Mouse (Mus musculus): ENCODE measurements around the gene Ncor2. TPM values are rescaled to one million over a fixed set of nuclear protein-coding genes. Genes with fewer than 3 reads are reported as not detected.
A peak's percentile ranks its signal among the peaks of the same experiment; 100 is the strongest.

The Ncor2 gene
- total RNA-seq, 2 experiments from 2014 or later, result 183 to 200 TPM

DNA sequence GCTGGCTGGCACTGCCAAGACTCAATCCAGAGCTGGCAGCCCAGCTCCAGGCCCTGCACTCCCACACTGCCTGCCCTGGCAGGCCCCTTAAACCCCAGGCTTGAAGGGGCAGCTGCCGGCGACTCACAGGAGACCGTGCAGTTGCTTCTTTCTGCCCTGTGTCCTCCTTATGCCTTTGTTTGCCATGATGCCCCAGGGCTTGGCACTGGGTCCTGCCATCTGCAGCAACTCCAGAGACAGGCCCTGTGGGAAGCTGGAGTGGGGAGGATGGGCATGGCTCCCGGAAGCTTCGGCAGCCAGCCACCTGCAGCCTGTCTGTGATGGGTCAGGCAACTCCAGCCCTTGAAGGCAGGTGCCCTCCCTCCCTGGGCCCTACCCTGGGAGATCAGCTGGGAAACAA, 24.0 kb downstream of the Ncor2 start:
- DNase-seq (ENCODE audit: low spot score in 2 of 2), result peak in 1 of 2 experiments; percentile 61
- intact Hi-C loops (cut with DNase I), result no loop called here

DNA sequence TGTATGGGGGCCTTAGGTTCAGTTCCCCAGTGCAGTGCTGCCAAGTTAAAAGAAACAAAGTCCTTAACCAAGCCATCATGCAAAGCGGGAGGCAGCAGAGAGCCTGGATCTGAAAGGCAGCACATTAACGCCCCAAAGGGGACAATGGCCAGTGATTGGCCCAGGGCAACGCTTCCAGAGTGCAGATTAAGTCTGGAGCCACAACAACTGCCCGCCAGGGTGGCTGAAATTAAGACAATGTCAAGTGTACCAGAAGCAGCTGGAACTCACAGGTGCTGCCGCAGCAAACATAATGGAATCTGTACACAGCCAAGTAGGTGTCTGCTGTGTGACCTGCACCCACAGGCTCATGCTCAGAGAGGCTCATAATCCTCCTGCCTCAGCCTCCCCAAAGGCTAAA, 24.8 kb downstream of the Ncor2 start:
- intact Hi-C loops (cut with DNase I), result no loop called here
- no peak for DNase-seq (ENCODE audit: low spot score in 2 of 2)

DNA sequence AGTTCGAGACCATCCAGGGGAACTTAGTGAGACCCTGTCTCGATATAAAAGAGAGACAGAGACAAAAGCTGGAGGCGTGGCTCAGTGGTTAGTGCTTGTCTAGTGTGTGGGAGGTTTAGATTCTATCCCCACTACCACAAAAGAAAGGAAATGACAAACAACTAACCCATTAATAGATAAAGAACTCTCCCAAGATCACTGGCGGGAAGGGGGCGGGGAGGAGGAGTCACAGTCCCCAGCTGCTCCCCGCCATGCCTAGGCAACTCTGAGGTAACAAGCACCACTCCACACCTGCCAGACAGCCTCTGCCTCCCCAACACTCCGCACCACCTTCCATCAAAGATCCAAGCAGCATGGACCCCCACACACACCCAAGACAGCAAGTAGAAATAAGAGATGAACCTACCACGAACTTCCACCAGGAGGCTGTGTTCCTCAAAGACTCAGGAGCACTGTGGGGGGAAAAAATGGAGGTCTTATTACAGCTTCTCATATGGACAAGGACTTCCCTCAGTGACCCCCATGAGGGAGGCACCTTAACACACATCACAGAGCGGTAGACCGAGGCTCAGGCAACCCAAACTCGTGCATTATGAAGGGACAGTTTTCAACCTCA, 25.7 kb downstream of the Ncor2 start:
- intact Hi-C loops (cut with DNase I), result no loop called here

DNA sequence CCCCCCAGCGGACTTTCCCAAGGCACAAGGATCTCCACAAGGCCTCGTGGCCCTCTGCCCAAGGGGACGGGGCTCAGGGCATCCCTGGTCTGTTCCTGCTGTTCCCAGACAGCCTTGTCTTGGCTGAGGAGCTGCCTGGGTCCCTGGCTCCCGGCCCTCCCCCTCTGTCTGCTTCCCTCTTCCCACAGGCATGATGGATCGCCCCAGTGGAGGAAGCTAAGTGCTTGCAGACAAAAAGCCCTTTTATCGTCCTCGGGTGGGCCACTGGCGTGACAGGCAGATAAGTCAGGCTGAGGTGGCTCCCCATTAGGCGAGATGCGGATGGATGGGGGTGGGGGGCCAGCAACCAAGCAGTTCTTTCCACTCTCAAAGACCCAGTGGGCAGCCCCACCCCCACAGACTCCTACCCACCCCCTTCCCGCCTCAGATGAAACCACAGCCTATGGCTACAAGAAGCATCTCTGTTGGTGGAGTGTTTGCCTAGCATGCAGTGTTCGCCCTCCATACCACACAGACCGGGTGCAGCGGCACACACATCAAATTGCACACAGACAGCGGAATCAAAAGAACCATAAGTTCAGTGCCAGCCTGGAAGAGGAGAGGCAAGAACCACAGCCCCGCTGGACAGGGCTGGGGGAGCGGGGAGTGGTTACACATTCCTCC, 27.0 kb downstream of the Ncor2 start:
- intact Hi-C loops (cut with DNase I), result no loop called here
- peak in 1 of 2 experiments; percentile 41 for DNase-seq (ENCODE audit: low spot score in 2 of 2)

More for the DNA sequence above, 25.7 kb downstream of the Ncor2 start:
- DNase-seq (ENCODE audit: low spot score in 2 of 2), result no peak

DNA sequence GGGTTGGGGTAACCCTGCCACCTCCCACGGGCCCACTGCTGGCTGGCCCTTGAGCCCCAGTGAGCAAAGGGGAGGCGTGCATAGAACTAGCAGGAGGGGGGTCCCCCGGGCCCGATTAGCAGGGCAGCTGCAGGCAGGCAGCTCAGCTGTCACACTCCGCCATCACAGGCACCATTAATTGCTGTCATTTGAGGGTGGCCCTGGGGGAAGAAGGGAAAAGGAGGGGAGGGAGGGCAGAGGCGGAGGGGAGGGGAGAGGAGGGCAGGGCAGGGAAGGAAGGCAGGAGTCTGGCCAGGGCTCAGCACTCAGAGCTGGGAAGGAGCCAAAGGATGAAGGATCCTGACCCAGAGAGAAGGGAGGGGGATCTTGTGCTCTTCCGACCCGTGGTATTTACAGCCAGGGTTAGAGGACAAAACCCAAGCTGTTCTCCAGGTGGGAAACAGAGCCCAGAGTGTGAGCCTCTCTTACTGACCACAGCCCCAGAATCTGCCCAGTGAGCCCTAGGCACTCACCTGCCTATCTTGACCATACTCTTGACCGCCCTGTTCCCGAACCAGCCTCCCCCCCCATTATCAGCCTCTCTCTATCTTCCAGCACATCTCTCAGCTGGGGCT, 28.0 kb downstream of the Ncor2 start:
- DNase-seq (ENCODE audit: low spot score in 2 of 2), result no peak
- intact Hi-C loops (cut with DNase I), result no loop called here

DNA sequence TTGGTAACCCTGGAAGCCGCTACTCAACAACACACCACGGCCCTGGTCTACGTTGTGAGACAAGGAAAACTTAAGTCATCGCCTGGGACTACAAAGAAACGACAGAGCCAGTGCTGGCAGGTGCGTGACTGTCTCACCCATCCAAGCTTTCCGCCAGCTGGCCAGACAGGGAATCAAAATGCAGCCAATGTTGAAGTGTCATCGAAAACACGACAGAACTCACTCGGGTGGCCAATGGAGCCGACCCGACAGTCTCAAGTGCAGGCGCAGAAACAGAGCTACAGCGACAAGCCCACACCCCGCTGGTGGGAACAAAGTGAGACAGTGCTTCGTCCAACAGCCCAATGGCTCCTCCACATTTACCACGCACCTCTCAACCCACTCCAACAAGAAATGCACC, 29.9 kb downstream of the Ncor2 start:
- no peak for DNase-seq (ENCODE audit: low spot score in 2 of 2)
- intact Hi-C loops (cut with DNase I), result no loop called here

DNA sequence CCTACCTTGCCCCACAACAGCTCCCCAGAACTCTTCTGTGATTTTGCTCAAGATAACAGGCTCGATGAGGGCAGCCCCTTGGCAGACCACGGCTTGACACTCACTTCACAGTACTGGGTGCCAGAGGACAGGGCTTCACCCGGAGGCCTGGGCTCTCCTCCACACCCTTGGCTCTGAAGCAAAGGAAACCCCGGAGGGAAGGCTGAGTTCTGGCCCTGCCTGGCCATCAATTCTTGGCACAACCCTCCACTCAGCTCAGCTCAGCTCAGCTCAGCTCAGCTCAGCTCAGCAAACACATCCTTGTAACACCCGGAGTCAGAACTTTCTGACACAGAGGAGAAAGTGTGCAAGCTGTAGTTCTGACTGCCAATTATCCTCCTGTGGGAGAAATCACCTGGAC, 30.3 kb downstream of the Ncor2 start:
- intact Hi-C loops (cut with DNase I), result no loop called here
- DNase-seq (ENCODE audit: low spot score in 2 of 2), result no peak

DNA sequence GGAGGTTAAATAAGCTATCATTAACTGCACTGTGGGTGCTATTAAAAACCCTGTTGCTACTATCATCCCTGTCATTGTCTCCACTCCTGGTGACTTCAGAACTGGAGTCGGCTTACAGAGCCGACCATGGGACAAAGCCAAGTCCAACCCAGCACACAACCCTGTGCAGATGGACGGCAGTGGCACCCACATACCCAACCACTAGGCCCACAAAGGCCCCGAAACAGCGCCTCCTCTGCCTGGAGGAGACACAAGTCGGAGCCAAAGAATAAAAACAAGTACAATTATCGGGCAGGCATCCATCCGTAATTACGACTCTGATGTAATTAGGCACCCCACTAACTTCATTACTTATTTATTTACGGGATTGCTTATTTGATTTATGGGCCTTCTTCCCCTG, 30.8 kb downstream of the Ncor2 start:
- intact Hi-C loops (cut with DNase I), result no loop called here

GRCm38 (mm10) chr5:125147124-125147523, 31.9 kb downstream of the Ncor2 start:
- intact Hi-C loops (cut with DNase I), result no loop called here
- no peak for DNase-seq (ENCODE audit: low spot score in 2 of 2)

More for the DNA sequence above, 30.8 kb downstream of the Ncor2 start:
- no peak for DNase-seq (ENCODE audit: low spot score in 2 of 2)

GRCm38 (mm10) chr5:125143114-125143872, 35.7 kb downstream of the Ncor2 start:
- DNase-seq (ENCODE audit: low spot score in 2 of 2), result no peak
- intact Hi-C loops (cut with DNase I), result no loop called here

- DNase-seq (ENCODE audit: low spot score in 2 of 2), result no peak
- intact Hi-C loops (cut with DNase I), result loop anchor here (2.0 kb wide), 1 partner anchor 35 kb away; no protein-coding TSS in a partner anchor
Observed at GRCm38 (mm10) chr5:125141916-125142315, 37.1 kb downstream of the Ncor2 start.

- intact Hi-C loops (cut with DNase I), result loop anchor here (2.0 kb wide), 1 partner anchor 35 kb away; no protein-coding TSS in a partner anchor
- DNase-seq (ENCODE audit: low spot score in 2 of 2), result peak; percentile 75 to 85
Observed at GRCm38 (mm10) chr5:125141525-125141880, 37.5 kb downstream of the Ncor2 start.

GRCm38 (mm10) chr5:125140832-125141524, 38.0 kb downstream of the Ncor2 start:
- peak; percentile 99 for DNase-seq (ENCODE audit: low spot score in 2 of 2)
- intact Hi-C loops (cut with DNase I), result loop anchor here (2.0 kb wide), 1 partner anchor 36 kb away; no protein-coding TSS in a partner anchor

DNA sequence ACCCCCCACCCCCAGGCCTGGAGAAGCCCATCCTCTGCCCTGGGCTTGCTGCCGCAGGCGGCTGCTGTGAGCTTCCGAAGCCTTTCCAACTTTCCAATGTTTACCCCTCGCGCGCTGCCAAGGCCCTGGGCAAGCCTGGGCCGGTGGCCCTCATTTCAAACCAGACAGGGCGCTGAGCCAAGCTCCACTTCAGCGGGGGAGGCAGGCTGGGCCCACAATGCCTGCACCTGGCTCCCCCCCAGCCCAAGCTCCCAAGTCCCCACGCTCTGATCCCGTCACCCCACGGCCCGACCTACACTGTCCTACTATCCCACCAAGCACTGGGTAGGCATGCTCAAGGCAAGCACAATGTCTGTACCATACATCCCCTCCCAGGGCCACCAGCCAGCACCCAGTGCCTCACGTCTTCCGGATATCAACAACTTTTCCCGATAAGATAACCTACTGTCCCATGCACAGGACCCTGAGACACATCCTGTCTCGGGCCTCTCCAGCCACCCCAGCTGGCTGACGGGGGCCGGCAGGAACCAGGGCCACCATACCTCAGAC, 38.8 kb downstream of the Ncor2 start:
- intact Hi-C loops (cut with DNase I), result loop anchor here (2.0 kb wide), 1 partner anchor 37 kb away; no protein-coding TSS in a partner anchor
- DNase-seq (ENCODE audit: low spot score in 2 of 2), result peak; percentile 70 to 74

- intact Hi-C loops (cut with DNase I), result loop anchor here (2.0 kb wide), 1 partner anchor 37 kb away; no protein-coding TSS in a partner anchor
- no peak for DNase-seq (ENCODE audit: low spot score in 2 of 2)
Observed at GRCm38 (mm10) chr5:125139669-125140068, 39.4 kb downstream of the Ncor2 start.

GRCm38 (mm10) chr5:125138841-125139430, 40.1 kb downstream of the Ncor2 start:
- DNase-seq (ENCODE audit: low spot score in 2 of 2), result no peak
- intact Hi-C loops (cut with DNase I), result no loop called here

- intact Hi-C loops (cut with DNase I), result no loop called here
Observed at GRCm38 (mm10) chr5:125137672-125138285, 41.2 kb downstream of the Ncor2 start.

DNA sequence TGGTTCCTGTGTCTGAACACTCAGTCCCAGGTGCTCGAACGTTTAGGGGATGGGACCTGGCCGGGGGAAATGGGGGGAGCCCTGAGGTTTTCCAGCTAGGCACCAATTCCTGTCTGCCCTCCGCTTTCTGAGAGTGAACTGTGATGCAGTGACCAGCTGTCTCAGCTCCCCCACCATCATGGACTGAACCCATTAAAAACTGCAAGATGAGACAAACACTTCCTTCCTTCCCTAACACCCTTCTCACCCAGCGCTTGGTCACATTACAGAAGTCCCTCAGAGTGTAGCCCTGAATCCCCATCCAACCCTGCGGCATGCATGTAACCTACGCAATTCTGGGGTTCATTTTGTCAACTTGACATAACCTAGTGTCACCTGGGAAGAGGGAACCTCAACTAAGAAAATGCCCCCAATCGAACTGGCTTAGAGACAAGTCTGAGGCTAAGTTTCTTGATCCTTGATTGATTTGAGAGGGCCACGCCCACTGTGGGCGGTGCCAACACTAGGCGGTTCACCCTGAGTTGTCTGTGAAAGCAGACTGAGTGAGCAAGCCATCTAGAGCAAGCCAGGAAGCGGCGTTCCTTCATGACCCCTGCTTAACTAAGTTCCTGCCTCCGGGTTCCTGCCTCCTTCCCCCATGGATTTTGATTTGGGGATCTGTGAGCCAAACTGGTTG, 41.9 kb downstream of the Ncor2 start:
- intact Hi-C loops (cut with DNase I), result no loop called here
- no peak for DNase-seq (ENCODE audit: low spot score in 2 of 2)

More at GRCm38 (mm10) chr5:125137672-125138285, 41.2 kb downstream of the Ncor2 start:
- no peak for DNase-seq (ENCODE audit: low spot score in 2 of 2)
